Mouse (Mus musculus): ENCODE measurements at regions not wholly inside any gene's neighbourhood (a gene's known extent, or its start where the extent isn't known, plus 50 kb on each side); places are given as distances from the start of the nearest gene placed in this dataset.

GRCm38 (mm10) chr14:72942571-72942970 is 106.3 kb downstream of the Cysltr2 start:
- no peak overlapping the region for H3K4me2 ChIP-seq (replicated peaks; ENCODE audit: low read depth, low read length)
- H3K4me1 ChIP-seq (ENCODE audit: control insufficient read depth, insufficient read depth, low read length): no peaks in the 10 kb centered on the region
- WGBS: 81% methylated on average over 2 of the region's 2 CpGs
- no peak overlapping the region for H3K4me3 ChIP-seq (ENCODE audit: low read depth, low read length)
- no peak overlapping the region for H3K27ac ChIP-seq (ENCODE audit: low read length)
- H3K9ac ChIP-seq (replicated peaks; ENCODE audit: low read depth, low read length): no peak overlapping the region
- H3K9me3 ChIP-seq (ENCODE audit: control insufficient read depth, low read depth, low read length): no peaks in the 10 kb centered on the region
- H3K27me3 ChIP-seq (ENCODE audit: control insufficient read depth, insufficient read depth, low read length): no peaks in the 10 kb centered on the region
- no peak for ATAC-seq (ENCODE audit: insufficient number of reproducible peaks, insufficient read depth, low FRiP score, low read depth)
- H3K36me3 ChIP-seq (ENCODE audit: control insufficient read depth, insufficient read depth, low read length): no peaks in the 10 kb centered on the region

GRCm38 (mm10) chr14:72939067-72939393 is 109.9 kb downstream of the Cysltr2 start:
- Histone ChIP-seq H3K9me3 (ENCODE audit: control insufficient read depth, low read depth, low read length) (no peaks in the 10 kb centered on the region), H3K27me3 (ENCODE audit: control insufficient read depth, insufficient read depth, low read length) (no peaks in the 10 kb centered on the region), H3K4me2 (replicated peaks; ENCODE audit: low read depth, low read length) (no peak overlapping the region), H3K4me3 (ENCODE audit: low read depth, low read length) (no peak overlapping the region), H3K36me3 (ENCODE audit: control insufficient read depth, insufficient read depth, low read length) (no peaks in the 10 kb centered on the region), H3K9ac (replicated peaks; ENCODE audit: low read depth, low read length) (no peak overlapping the region), H3K27ac (ENCODE audit: low read length) (no peak overlapping the region), H3K4me1 (ENCODE audit: control insufficient read depth, insufficient read depth, low read length) (no peaks in the 10 kb centered on the region)
- ATAC-seq (ENCODE audit: insufficient number of reproducible peaks, insufficient read depth, low FRiP score, low read depth): no peak

- Histone ChIP-seq H3K9ac (replicated peaks; ENCODE audit: low read depth, low read length) (no peak overlapping the region), H3K9me3 (ENCODE audit: control insufficient read depth, low read depth, low read length) (no peaks in the 10 kb centered on the region), H3K27me3 (ENCODE audit: control insufficient read depth, insufficient read depth, low read length) (no peaks in the 10 kb centered on the region), H3K4me3 (ENCODE audit: low read depth, low read length) (no peak overlapping the region), H3K27ac (ENCODE audit: low read length) (no peak overlapping the region), H3K36me3 (ENCODE audit: control insufficient read depth, insufficient read depth, low read length) (no peaks in the 10 kb centered on the region), H3K4me1 (ENCODE audit: control insufficient read depth, insufficient read depth, low read length) (no peaks in the 10 kb centered on the region), H3K4me2 (replicated peaks; ENCODE audit: low read depth, low read length) (no peak overlapping the region)
- ATAC-seq (ENCODE audit: insufficient number of reproducible peaks, insufficient read depth, low FRiP score, low read depth): no peak
Observed at GRCm38 (mm10) chr14:72938382-72939066, 110.4 kb downstream of the Cysltr2 start.

GRCm38 (mm10) chr14:72933598-72933997 is 115.3 kb downstream of the Cysltr2 start:
- no peak for ATAC-seq (ENCODE audit: insufficient number of reproducible peaks, insufficient read depth, low FRiP score, low read depth)
- H3K4me2 ChIP-seq (replicated peaks; ENCODE audit: low read depth, low read length): no peak overlapping the region
- H3K9me3 ChIP-seq (ENCODE audit: control insufficient read depth, low read depth, low read length): no peaks in the 10 kb centered on the region
- no peak overlapping the region for H3K4me3 ChIP-seq (ENCODE audit: low read depth, low read length)
- H3K27me3 ChIP-seq (ENCODE audit: control insufficient read depth, insufficient read depth, low read length): no peaks in the 10 kb centered on the region
- H3K27ac ChIP-seq (ENCODE audit: low read length): no peak overlapping the region
- H3K9ac ChIP-seq (replicated peaks; ENCODE audit: low read depth, low read length): no peak overlapping the region
- no peaks in the 10 kb centered on the region for H3K4me1 ChIP-seq (ENCODE audit: control insufficient read depth, insufficient read depth, low read length)
- no peaks in the 10 kb centered on the region for H3K36me3 ChIP-seq (ENCODE audit: control insufficient read depth, insufficient read depth, low read length)

- no peaks in the 10 kb centered on the region for H3K36me3 ChIP-seq (ENCODE audit: control insufficient read depth, insufficient read depth, low read length)
- no peak overlapping the region for H3K9ac ChIP-seq (replicated peaks; ENCODE audit: low read depth, low read length)
- no peak overlapping the region for H3K4me2 ChIP-seq (replicated peaks; ENCODE audit: low read depth, low read length)
- H3K4me1 ChIP-seq (ENCODE audit: control insufficient read depth, insufficient read depth, low read length): no peaks in the 10 kb centered on the region
- H3K27me3 ChIP-seq (ENCODE audit: control insufficient read depth, insufficient read depth, low read length): no peaks in the 10 kb centered on the region
- no peak overlapping the region for H3K4me3 ChIP-seq (ENCODE audit: low read depth, low read length)
- WGBS: 61% methylated on average over 9 of the region's 9 CpGs
- H3K27ac ChIP-seq (ENCODE audit: low read length): no peak overlapping the region
- no peak for ATAC-seq (ENCODE audit: insufficient number of reproducible peaks, insufficient read depth, low FRiP score, low read depth)
- H3K9me3 ChIP-seq (ENCODE audit: control insufficient read depth, low read depth, low read length): no peaks in the 10 kb centered on the region
Observed at GRCm38 (mm10) chr14:72932296-72932695, 116.6 kb downstream of the Cysltr2 start.

GRCm38 (mm10) chr14:72901171-72901926 is 147.6 kb downstream of the Cysltr2 start:
- Histone ChIP-seq H3K27me3 (ENCODE audit: control insufficient read depth, insufficient read depth, low read length) (no peaks in the 10 kb centered on the region), H3K9ac (replicated peaks; ENCODE audit: low read depth, low read length) (no peak overlapping the region), H3K4me3 (ENCODE audit: low read depth, low read length) (no peak overlapping the region), H3K4me2 (replicated peaks; ENCODE audit: low read depth, low read length) (no peak overlapping the region), H3K36me3 (ENCODE audit: control insufficient read depth, insufficient read depth, low read length) (no peaks in the 10 kb centered on the region), H3K27ac (ENCODE audit: low read length) (no peak overlapping the region), H3K4me1 (ENCODE audit: control insufficient read depth, insufficient read depth, low read length) (no peaks in the 10 kb centered on the region), H3K9me3 (ENCODE audit: control insufficient read depth, low read depth, low read length) (no peaks in the 10 kb centered on the region)
- ATAC-seq (ENCODE audit: insufficient number of reproducible peaks, insufficient read depth, low FRiP score, low read depth): no peak
- WGBS: 81% methylated on average over 11 of the region's 11 CpGs

- Histone ChIP-seq H3K9ac (replicated peaks; ENCODE audit: low read depth, low read length) (no peak overlapping the region), H3K27ac (ENCODE audit: low read length) (no peak overlapping the region), H3K36me3 (ENCODE audit: control insufficient read depth, insufficient read depth, low read length) (no peaks in the 10 kb centered on the region), H3K4me3 (ENCODE audit: low read depth, low read length) (no peak overlapping the region), H3K4me1 (ENCODE audit: control insufficient read depth, insufficient read depth, low read length) (no peaks in the 10 kb centered on the region), H3K27me3 (ENCODE audit: control insufficient read depth, insufficient read depth, low read length) (no peaks in the 10 kb centered on the region), H3K4me2 (replicated peaks; ENCODE audit: low read depth, low read length) (no peak overlapping the region), H3K9me3 (ENCODE audit: control insufficient read depth, low read depth, low read length) (no peaks in the 10 kb centered on the region)
- 89% methylated on average over 4 of the region's 4 CpGs for WGBS
- no peak for ATAC-seq (ENCODE audit: insufficient number of reproducible peaks, insufficient read depth, low FRiP score, low read depth)
Observed at GRCm38 (mm10) chr14:72899630-72900029, 149.3 kb downstream of the Cysltr2 start.

- no peaks in the 10 kb centered on the region for H3K27me3 ChIP-seq (ENCODE audit: control insufficient read depth, insufficient read depth, low read length)
- no peak overlapping the region for H3K4me2 ChIP-seq (replicated peaks; ENCODE audit: low read depth, low read length)
- no peak overlapping the region for H3K4me3 ChIP-seq (ENCODE audit: low read depth, low read length)
- no peaks in the 10 kb centered on the region for H3K9me3 ChIP-seq (ENCODE audit: control insufficient read depth, low read depth, low read length)
- no peaks in the 10 kb centered on the region for H3K36me3 ChIP-seq (ENCODE audit: control insufficient read depth, insufficient read depth, low read length)
- no peak overlapping the region for H3K9ac ChIP-seq (replicated peaks; ENCODE audit: low read depth, low read length)
- ATAC-seq (ENCODE audit: insufficient number of reproducible peaks, insufficient read depth, low FRiP score, low read depth): no peak
- H3K4me1 ChIP-seq (ENCODE audit: control insufficient read depth, insufficient read depth, low read length): no peaks in the 10 kb centered on the region
- 75% methylated on average over 2 of the region's 2 CpGs for WGBS
- no peak overlapping the region for H3K27ac ChIP-seq (ENCODE audit: low read length)
Observed at GRCm38 (mm10) chr14:72892316-72892715, 156.6 kb downstream of the Cysltr2 start.

GRCm38 (mm10) chr14:72889663-72890062 is 159.3 kb downstream of the Cysltr2 start:
- Histone ChIP-seq H3K27ac (ENCODE audit: low read length) (no peak overlapping the region), H3K9me3 (ENCODE audit: control insufficient read depth, low read depth, low read length) (no peaks in the 10 kb centered on the region), H3K4me2 (replicated peaks; ENCODE audit: low read depth, low read length) (no peak overlapping the region), H3K27me3 (ENCODE audit: control insufficient read depth, insufficient read depth, low read length) (no peaks in the 10 kb centered on the region), H3K4me3 (ENCODE audit: low read depth, low read length) (no peak overlapping the region), H3K9ac (replicated peaks; ENCODE audit: low read depth, low read length) (no peak overlapping the region), H3K4me1 (ENCODE audit: control insufficient read depth, insufficient read depth, low read length) (no peaks in the 10 kb centered on the region), H3K36me3 (ENCODE audit: control insufficient read depth, insufficient read depth, low read length) (no peaks in the 10 kb centered on the region)
- no peak for ATAC-seq (ENCODE audit: insufficient number of reproducible peaks, insufficient read depth, low FRiP score, low read depth)
- WGBS: 73% methylated on average over 5 of the region's 5 CpGs
